Mouse (Mus musculus) B cell, adult 2 months (primary cell): Measurements from ENCODE around the gene Ipo11.
"Not testable (repeated sequence)": the region's sequence is repeated elsewhere in the genome, so short reads cannot be mapped to it uniquely, and the experiment has no call there.

Experiments
- DNase-seq, 2 experiments: peaks; one replicate each; pipeline ENCODE4 v3.0.0; 2022

The Ipo11 gene

GRCm38 (mm10) chr13:106936256-106937137 is at the start of gene Ipo11:
Gene Ipo11 (minus strand): TSS chr13:106936958.
- DNase-seq = peak; percentile 89 to 90

DNA sequence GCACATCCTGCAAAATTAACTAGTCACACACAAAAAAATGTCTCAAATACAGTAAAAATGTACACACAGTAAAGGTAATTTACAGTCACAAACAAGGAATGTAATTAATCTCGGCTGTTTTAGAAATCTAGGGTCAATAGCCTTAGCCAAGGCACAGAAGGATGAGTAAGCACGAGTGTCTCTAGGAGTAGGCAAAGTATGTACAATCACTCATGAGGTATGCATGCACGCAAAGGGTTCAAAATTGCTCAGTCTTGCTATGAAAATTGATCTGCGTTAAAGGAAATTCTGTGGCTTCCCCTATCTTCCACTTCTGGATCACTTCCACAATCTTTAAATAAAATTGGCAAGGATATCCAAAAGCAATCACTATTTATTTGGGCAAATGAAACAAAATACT is 24.7 kb upstream of the Ipo11 start:
- DNase-seq = no peak

GRCm38 (mm10) chr13:106960557-106960956 is 23.8 kb upstream of the Ipo11 start:
- DNase-seq = no peak

- DNase-seq = no peak
These were observed 21.5 kb upstream of the Ipo11 start for GRCm38 (mm10) chr13:106958286-106958685.

DNA sequence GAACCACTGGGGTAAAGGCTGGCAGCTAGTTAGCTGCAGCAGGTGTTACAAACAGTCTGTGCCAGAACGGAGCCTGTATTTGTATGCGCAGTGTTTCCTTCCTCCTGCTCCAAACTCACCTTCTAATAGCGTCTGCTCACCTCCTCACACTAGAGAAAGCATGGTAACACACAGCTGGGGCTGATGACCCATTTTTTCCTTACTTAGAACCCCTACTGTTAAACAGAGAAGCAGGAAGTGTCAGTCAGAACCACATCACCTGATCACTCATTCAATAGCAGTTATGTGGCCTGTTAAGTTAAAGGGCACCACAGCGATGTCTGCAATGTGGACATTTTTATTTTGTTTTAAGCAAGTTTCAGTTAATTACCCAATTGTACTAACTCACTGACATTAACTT is 20.8 kb upstream of the Ipo11 start:
- no peak for DNase-seq

- DNase-seq = no peak
These were observed 18.1 kb upstream of the Ipo11 start for GRCm38 (mm10) chr13:106954880-106955279.

GRCm38 (mm10) chr13:106947583-106947982 is 10.8 kb upstream of the Ipo11 start:
- no peak for DNase-seq

DNA sequence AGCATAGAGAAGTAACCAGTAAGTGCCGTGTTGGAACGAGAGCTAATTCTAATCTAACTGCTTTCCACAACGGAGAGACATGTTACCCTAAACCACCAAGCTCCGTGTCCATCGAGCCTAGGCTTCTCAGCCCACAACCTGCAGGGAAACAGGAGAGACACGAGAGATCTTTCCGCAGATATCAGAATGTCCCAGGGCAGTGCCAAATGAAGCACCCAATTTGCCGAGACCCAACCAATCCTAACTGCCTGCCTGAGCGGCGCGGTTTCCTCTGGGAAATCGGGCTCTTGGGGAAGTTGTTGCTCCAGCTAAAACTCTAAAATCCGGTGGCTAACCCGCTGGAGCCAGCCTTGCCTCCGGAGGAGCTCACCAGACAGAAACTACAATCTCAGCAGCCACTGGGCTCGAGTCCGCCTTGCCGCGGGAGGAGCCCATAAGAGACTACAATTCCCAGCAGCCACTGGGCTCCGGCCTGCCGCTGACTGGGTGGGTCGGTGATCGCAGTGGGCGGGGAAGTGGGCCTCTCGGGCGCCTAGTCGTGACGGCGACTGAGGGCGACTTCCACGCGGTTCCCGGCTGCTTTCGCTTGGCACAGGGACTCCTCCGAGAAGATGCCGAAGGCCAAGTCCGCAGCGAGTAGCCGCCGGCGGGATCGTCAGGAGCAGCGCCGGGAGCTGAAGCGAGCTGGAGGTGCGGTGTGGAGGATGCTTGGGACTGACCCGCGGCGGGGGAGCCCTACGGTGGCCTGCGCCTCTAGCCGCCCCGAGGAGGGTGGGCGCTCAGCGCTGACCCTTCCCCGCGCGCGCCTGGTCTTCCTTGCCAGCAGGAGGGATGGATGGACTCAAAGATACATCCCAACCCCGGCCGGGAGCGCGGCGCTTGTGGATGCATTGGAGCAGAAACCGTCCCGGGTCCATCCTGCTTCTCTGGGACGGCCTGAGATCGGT is 10.1 kb upstream of the Ipo11 start, which contains the start of gene Dimt1:
TSS of gene Dimt1 (plus strand) at position 534 of the 947 bp plus-strand sequence.
- peak; percentile 94 to 95 for DNase-seq

GRCm38 (mm10) chr13:106945518-106945917 is 8.8 kb upstream of the Ipo11 start:
- no peak for DNase-seq

DNA sequence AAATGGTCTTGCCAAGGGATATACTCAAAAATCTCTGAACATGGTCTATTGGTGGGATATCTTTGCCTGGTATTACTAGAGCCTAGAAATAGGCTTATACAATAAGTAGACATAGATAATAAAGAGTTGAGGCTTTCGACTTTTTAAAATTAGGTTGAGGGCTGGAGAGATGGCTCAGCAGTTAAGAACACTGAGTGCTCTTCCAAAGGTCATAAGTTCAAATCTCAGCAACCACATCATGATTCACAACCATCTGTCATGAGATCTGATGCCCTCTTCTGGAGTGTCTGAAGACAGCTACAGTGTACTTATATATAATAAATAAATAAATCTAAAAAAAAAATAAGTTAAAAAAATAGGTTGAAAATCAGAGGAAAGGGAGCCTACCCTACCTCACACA is 6.0 kb upstream of the Ipo11 start:
- DNase-seq = no peak

- DNase-seq = no peak
These were observed 4.6 kb upstream of the Ipo11 start for GRCm38 (mm10) chr13:106941211-106941976.

- no peak for DNase-seq
These were observed 347 bp upstream of the Ipo11 start for GRCm38 (mm10) chr13:106937138-106937472.

- DNase-seq = no peak
These were observed 895 bp downstream of the Ipo11 start for GRCm38 (mm10) chr13:106935871-106936255.

DNA sequence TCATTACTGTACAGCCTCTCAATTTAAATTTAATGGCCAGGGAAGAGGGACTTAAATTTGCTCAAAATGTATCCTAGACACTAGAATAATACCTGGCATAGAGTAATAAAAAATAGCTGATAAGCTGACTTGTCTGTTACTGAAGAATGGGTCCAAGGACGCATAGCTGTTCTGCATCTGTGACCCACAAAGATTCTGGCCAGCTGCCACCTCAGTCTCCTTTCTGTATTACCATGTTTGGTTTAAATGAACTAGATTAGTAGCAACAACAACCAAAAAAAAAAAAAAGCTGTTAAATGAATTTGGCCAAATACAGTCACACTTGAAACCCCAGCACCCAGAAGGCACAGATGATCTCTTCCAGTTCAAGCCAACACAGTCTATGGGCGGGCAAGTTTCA is 7.6 kb downstream of the Ipo11 start:
- no peak for DNase-seq

DNA sequence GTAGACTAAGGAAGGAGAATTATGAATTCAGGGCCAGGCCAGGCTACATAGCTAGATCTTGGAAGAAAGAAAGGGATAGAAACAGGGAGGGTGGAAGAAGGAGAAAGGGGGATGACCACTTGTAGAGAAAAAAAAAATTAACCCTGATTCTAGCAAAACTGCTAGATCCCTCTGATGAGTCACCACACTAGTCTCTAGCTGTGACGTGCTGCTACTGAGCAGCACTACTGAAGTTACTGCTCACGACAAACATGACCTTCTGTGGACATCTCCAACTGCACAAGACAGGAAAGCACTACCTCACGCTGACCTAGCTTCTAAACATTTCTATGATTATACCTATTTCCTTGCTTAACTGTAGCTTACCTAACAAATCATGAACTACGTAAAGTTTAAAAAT is 8.5 kb downstream of the Ipo11 start:
- no peak for DNase-seq

GRCm38 (mm10) chr13:106925921-106926320 is 10.8 kb downstream of the Ipo11 start:
- not testable (repeated sequence) for DNase-seq

- DNase-seq = no peak
These were observed 18.3 kb downstream of the Ipo11 start for GRCm38 (mm10) chr13:106918322-106919050.

GRCm38 (mm10) chr13:106913125-106913736 is 23.5 kb downstream of the Ipo11 start:
- DNase-seq = no peak

DNA sequence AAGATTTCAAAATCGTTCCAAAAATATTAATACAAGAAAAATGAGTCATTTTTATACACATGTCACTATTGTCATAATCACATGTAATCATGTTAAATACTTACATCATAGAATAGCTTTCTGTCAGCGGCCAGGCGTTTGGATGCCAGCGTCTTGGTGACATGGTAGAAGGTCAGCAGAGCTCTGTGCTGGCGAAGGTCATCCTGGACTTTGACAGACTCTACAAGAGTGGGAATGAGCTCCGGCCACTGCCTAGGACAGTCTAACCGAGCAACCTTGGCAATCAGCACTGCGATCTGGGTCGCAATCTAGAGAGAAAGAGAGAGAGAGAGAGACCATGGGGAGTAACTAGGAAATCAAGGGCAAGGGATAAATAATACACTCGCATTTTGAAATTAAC is 26.7 kb downstream of the Ipo11 start:
- no peak for DNase-seq

GRCm38 (mm10) chr13:106907273-106907672 is 29.5 kb downstream of the Ipo11 start:
- DNase-seq = no peak

GRCm38 (mm10) chr13:106905154-106905553 is 31.6 kb downstream of the Ipo11 start:
- not testable (repeated sequence) for DNase-seq

GRCm38 (mm10) chr13:106904637-106905036 is 32.1 kb downstream of the Ipo11 start:
- no peak for DNase-seq
